Mouse (Mus musculus): ENCODE data around the gene Rab3b.

GRCm38 (mm10) chr4:108830698-108831097 lies 48.2 kb upstream of the Rab3b start:
- TF ChIP-seq CTCF (IDR thresholded peaks at IDR 0.05 in 2 of 3, conservative IDR thresholded peaks at IDR 0.05 in 1 of 3; ENCODE audit: control insufficient read depth in 1 of 3, insufficient read depth in 1 of 3, low read depth in 2 of 3, low read length in 3 of 3, poor library complexity in 1 of 3, severe bottlenecking in 1 of 3) (no peak), USF1 (IDR thresholded peaks at IDR 0.05; ENCODE audit: low read depth, low read length) (no peak), TCF12 (IDR thresholded peaks at IDR 0.05; ENCODE audit: low read depth, low read length) (no peak), POLR2A (IDR thresholded peaks at IDR 0.05; ENCODE audit: control insufficient read depth in 1 of 2, insufficient read depth in 1 of 2, low read depth in 1 of 2, low read length in 2 of 2, poor library complexity in 1 of 2) (no peak), GATA1 (IDR thresholded peaks at IDR 0.05; ENCODE audit: low read depth, low read length) (no peak), BHLHE40 (IDR thresholded peaks at IDR 0.05; ENCODE audit: borderline replicate concordance, low read depth, low read length) (no peak), RCOR1 (IDR thresholded peaks at IDR 0.05; ENCODE audit: low read depth, low read length) (no peak), MAX (IDR thresholded peaks at IDR 0.05; ENCODE audit: low read length) (no peak), NRF1 (IDR thresholded peaks at IDR 0.05; ENCODE audit: insufficient read depth, low read depth, low read length, poor library complexity, severe bottlenecking) (no peak), USF2 (IDR thresholded peaks at IDR 0.05; ENCODE audit: borderline replicate concordance in 1 of 2, insufficient read depth in 1 of 2, low read depth in 1 of 2, low read length in 2 of 2) (no peak), EP300 (IDR thresholded peaks at IDR 0.05; ENCODE audit: low read depth in 1 of 2, low read length in 2 of 2) (no peak)

All from MEL (cell line).